Mouse (Mus musculus) intestine, postnatal 0 days (tissue): Measurements from ENCODE around the gene Stag1. TPM values are rescaled to one million over a fixed set of nuclear protein-coding genes. Genes with fewer than 3 reads are reported as not detected.

Source experiments
- ATAC-seq: fragments of 200-750 bp; cut with Nextera tagmentation; 2 replicates; pipeline ENCODE4 v1.8.0; 2017; ENCODE audit warnings: mild to moderate bottlenecking, moderate TSS enrichment, moderate library complexity
- H3K27ac ChIP-seq: fragments of 300-500 bp; sonication (generic); 2 replicates; pipeline ENCODE4 v1.5.1; 2014; ENCODE audit warnings: mild to moderate bottlenecking, low read depth, low read length, moderate library complexity
- H3K27me3 ChIP-seq: fragments of 300-500 bp; sonication (generic); replicated peaks from 2 replicates; pipeline ENCODE4 v1.6.1; 2014; ENCODE audit warnings: low read length, mixed read lengths; ENCODE audit not compliant: control insufficient read depth, insufficient read depth
- H3K36me3 ChIP-seq: fragments of 300-500 bp; sonication (generic); 2 replicates; pipeline ENCODE4 v1.6.1; 2014; ENCODE audit warnings: mild to moderate bottlenecking, moderate library complexity; ENCODE audit not compliant: control insufficient read depth, insufficient read depth
- H3K4me1 ChIP-seq: fragments of 300-500 bp; sonication (generic); replicated peaks from 2 replicates; pipeline ENCODE4 v1.6.1; 2014; ENCODE audit warnings: antibody characterized with exemption, low read length, mixed read lengths; ENCODE audit not compliant: control insufficient read depth, insufficient read depth
- H3K4me2 ChIP-seq: fragments of 300-500 bp; sonication (generic); replicated peaks from 2 replicates; pipeline ENCODE4 v1.6.1; 2014; ENCODE audit warnings: low read depth, mild to moderate bottlenecking, moderate library complexity
- H3K4me3 ChIP-seq: fragments of 300-500 bp; sonication (generic); 2 replicates; pipeline ENCODE4 v1.5.1; 2014; ENCODE audit warnings: low read depth, low read length
- H3K9ac ChIP-seq: fragments of 300-500 bp; sonication (generic); 2 replicates; pipeline ENCODE4 v1.6.1; 2014; ENCODE audit warnings: mild to moderate bottlenecking, low read depth, low read length
- H3K9me3 ChIP-seq: fragments of 300-500 bp; sonication (generic); 2 replicates; pipeline ENCODE4 v1.6.1; 2016; ENCODE audit warnings: mixed run types; ENCODE audit not compliant: control insufficient read depth
- CTCF ChIP-seq: sonication (generic); IDR thresholded peaks from 2 replicates; pipeline ENCODE4 v1.5.1; 2016; ENCODE audit warnings: low read depth, mild to moderate bottlenecking, control low read depth, antibody characterized with exemption, moderate library complexity
- WGBS: fragments of 180-500 bp; shearing (Covaris S2); extraction: QIAGEN DNeasy Blood & Tissue Kit; methylation state at CpG from one replicate; pipeline ENCODE4 v1.1.7; 2014; 5-methylcytosine and 5-hydroxymethylcytosine counted together
- polyA plus RNA-seq: library from polyadenylated mRNA; unstranded; fragments of >200 nt; fragmentation: Nextera tagmentation; extraction: Ambion mirVana; gene quantifications from 2 replicates; pipeline ENCODE4 v1.2.1, GENCODE M21; 2015

The Stag1 gene
- 24.6 and 28.5 TPM in 2 replicates for polyA plus RNA-seq

GRCm38 (mm10) chr9:100597546-100597945 is at the start of gene Stag1:
Stag1 (plus strand) TSS chr9:100597798.
- no peaks in the 10 kb centered on the region for H3K36me3 ChIP-seq
- WGBS = 89% methylated on average over 8 of the region's 8 CpGs

GRCm38 (mm10) chr9:100548313-100548712 is 49.3 kb upstream of the Stag1 start:
- Histone ChIP-seq H3K36me3 (no peaks in the 10 kb centered on the region), H3K4me1 (0 out of 2 replicates have a peak, but pooled peaks cover 7% of the 10 kb centered on the region), H3K27ac (no peak overlapping the region), H3K9ac (no peak overlapping the region), H3K9me3 (no peaks in the 10 kb centered on the region), H3K4me3 (no peak overlapping the region), H3K4me2 (no peak overlapping the region), H3K27me3 (no peaks in the 10 kb centered on the region)
- peak; percentile 67 for TF ChIP-seq CTCF
- WGBS = 94% methylated on average over 2 of the region's 2 CpGs
- ATAC-seq = no peak

More at GRCm38 (mm10) chr9:100597546-100597945, at the start of gene Stag1:
- no peak within 1 kb of the TSS for H3K4me2 ChIP-seq
- no peak for ATAC-seq
- no peak for TF ChIP-seq CTCF
- H3K27ac ChIP-seq = no peak within 1 kb of the TSS
- H3K4me3 ChIP-seq = no peak within 1 kb of the TSS
- no peak within 1 kb of the TSS for H3K9ac ChIP-seq
- no peaks in the 10 kb centered on the region for H3K9me3 ChIP-seq
- H3K27me3 ChIP-seq = no peaks in the 10 kb centered on the region
- H3K4me1 ChIP-seq = no peaks in the 10 kb centered on the region

GRCm38 (mm10) chr9:100555686-100556085 is 41.9 kb upstream of the Stag1 start:
- Histone ChIP-seq H3K36me3 (no peaks in the 10 kb centered on the region), H3K4me2 (no peak overlapping the region), H3K9ac (no peak overlapping the region), H3K4me3 (no peak overlapping the region), H3K4me1 (no peaks in the 10 kb centered on the region), H3K27me3 (no peaks in the 10 kb centered on the region), H3K9me3 (no peaks in the 10 kb centered on the region), H3K27ac (no peak overlapping the region)
- TF ChIP-seq CTCF = no peak
- 48% methylated on average over 5 of the region's 5 CpGs for WGBS
- no peak for ATAC-seq

DNA sequence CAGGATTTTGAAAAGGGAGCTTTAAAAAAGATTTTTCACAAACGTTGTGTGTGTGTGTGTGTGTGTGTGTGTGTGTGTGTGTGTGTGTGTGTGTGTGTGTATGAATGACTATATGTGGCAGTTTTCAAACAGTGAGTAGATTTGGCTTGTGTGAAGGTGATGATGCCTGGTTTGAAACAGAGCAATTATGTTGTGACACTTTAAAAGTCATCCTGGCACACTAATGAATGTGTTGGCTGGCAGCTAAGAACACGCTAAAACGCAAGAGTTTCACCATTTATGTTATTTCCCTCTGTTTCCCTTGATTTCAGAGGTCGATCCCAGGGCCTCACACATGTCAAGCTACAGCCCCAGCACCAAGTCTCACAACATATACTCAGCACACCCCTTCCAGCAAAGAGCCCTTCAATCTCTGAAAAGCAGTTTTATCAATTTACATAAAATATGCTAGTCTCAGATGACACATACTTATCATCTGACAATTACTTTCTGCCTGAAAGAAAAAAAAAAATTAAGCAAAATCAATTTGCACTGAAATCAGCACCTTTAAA is 39.5 kb upstream of the Stag1 start:
- Histone ChIP-seq H3K27ac (no peak overlapping the region), H3K4me1 (no peaks in the 10 kb centered on the region), H3K4me2 (no peak overlapping the region), H3K27me3 (no peaks in the 10 kb centered on the region), H3K36me3 (no peaks in the 10 kb centered on the region), H3K9me3 (no peaks in the 10 kb centered on the region), H3K9ac (no peak overlapping the region), H3K4me3 (no peak overlapping the region)
- ATAC-seq = no peak
- 80% methylated on average over 4 of the region's 4 CpGs for WGBS
- TF ChIP-seq CTCF = no peak

DNA sequence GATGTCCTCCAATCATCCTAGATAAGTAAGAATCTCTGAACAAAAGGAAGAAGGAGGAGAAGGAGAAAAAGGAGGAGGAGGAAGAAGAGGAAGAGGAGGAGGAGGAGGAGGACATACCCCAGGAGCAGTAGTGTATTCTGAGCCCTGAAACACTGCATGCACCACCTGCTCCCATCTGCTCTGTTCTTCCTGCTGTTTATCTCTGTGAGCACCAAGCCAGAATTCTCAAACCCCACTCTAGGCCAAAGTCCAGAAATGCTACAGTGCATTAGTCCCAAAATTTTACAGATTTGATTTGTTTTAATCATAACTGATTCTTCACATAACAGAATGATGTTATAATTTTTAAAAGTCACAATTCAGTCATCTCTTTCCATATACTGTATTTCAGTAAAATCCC is 38.6 kb upstream of the Stag1 start:
- no peak overlapping the region for H3K9ac ChIP-seq
- H3K4me2 ChIP-seq = no peak overlapping the region
- no peak overlapping the region for H3K27ac ChIP-seq
- H3K4me3 ChIP-seq = no peak overlapping the region
- no peaks in the 10 kb centered on the region for H3K27me3 ChIP-seq
- ATAC-seq = no peak
- no peaks in the 10 kb centered on the region for H3K4me1 ChIP-seq
- H3K9me3 ChIP-seq = no peaks in the 10 kb centered on the region
- TF ChIP-seq CTCF = no peak
- H3K36me3 ChIP-seq = no peaks in the 10 kb centered on the region

DNA sequence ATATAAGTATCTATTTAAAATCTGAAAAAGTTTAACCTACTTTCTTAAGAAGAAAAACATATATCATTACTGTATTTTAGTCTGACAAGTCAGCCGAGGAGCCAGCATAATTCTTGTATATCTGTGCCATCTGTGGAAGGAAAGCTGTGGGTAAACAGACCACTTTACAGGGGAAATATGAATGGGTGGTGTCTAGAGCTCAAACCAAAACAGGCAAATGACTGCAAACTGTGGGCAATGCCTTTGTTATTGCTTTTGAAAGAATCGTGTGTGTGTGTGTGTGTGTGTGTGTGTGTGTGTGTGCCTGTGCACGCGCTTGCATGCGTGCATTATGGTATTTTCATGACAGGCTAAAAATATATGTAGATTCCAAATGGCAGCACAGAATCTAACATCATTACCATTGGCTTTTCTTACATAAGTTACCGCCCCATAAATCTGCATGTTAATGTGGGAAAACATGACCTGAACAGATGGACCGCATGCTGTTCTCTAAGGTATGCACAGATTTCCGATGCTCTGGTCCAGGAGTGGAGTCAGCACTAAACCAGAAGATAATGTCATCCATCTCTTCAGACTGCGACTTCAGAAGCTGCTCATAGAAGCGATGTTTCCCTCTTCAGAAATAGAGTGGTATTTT is 37.2 kb upstream of the Stag1 start:
- no peak for ATAC-seq

More for the DNA sequence above, 37.2 kb upstream of the Stag1 start:
- Histone ChIP-seq H3K36me3 (no peaks in the 10 kb centered on the region), H3K9me3 (no peaks in the 10 kb centered on the region), H3K4me1 (no peaks in the 10 kb centered on the region), H3K9ac (no peak overlapping the region), H3K27ac (no peak overlapping the region), H3K4me2 (no peak overlapping the region), H3K27me3 (no peaks in the 10 kb centered on the region), H3K4me3 (no peak overlapping the region)
- TF ChIP-seq CTCF = no peak
- WGBS = 81% methylated on average over 10 of the region's 10 CpGs
